Mouse (Mus musculus) lung, postnatal 10 days (tissue): ENCODE measurements around the gene Sord.

Experiments used
- DNase-seq: peaks from one replicate; pipeline ENCODE4 v3.0.0; 2021

The Sord gene

GRCm38 (mm10) chr2:122241226-122241625, 6.7 kb downstream of the Sord start:
- DNase-seq = no peak

DNA sequence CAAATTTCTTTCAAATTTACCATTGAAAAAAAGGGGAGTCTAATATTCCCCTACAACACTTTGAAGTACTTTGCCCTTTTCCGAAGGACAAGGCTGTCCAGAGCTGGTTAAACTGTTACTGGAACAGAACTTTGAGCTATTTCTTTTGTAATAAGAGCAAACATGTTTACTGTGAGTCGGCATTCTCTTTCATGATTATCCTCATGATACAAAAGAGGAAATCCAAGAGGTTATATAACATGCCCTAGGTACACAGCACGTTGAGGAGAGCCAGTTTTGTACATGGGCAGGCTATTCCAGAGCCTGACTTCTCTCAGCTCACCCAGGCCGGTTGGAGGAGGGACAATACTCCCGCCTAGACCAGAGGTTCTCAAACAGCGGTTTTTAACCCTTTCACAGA, 7.4 kb downstream of the Sord start:
- no peak for DNase-seq

GRCm38 (mm10) chr2:122243671-122244131, 9.2 kb downstream of the Sord start:
- peak; percentile 82 for DNase-seq

GRCm38 (mm10) chr2:122247786-122248185, 13.2 kb downstream of the Sord start:
- no peak for DNase-seq

DNA sequence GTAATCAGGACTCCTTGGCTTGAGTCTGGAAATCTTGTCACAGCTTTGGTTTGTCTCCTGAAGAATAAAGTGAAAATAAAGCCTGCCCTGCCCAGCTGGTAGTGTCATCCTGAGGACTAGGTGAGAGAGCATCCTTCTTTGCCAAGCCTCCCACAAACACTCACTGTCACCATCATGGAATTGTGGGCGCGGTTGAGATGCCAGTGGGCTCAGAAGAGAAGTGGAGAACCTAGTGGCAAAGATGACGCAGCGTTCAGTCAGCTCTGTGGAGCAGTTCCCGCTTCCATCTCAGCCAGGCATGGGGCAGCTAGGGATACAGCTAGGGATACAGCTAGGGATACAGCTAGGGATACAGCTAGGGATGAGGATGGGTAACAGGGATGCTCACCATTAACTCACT, 21.4 kb downstream of the Sord start:
- DNase-seq = peak; percentile 6

- DNase-seq = no peak
Measured at GRCm38 (mm10) chr2:122260729-122261128, 26.2 kb downstream of the Sord start.

- DNase-seq = no peak
Measured at GRCm38 (mm10) chr2:122264690-122265089, 30.1 kb downstream of the Sord start.

- DNase-seq = no peak
Measured at GRCm38 (mm10) chr2:122266407-122267193, 32.1 kb downstream of the Sord start.

GRCm38 (mm10) chr2:122278769-122279168, 44.2 kb downstream of the Sord start:
- DNase-seq = no peak

DNA sequence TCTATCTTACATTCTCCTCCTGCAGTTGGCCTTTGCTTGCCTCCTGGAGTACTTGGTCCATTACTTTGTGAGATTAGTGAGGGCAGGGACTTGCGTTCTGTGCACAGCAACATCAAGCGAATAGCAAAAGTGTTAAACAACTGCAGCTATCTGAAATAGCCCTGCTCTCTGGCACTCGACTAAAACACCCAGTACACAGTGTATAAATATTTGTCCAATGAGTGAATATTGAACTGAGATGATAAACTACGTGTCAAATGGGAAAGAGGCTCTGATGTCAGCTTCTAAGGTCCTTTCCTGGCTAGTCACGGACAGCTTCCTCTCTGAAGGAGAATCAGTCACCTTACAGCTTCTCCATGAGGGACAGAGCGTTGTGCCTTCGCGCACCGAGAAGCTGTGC, 49.5 kb downstream of the Sord start:
- DNase-seq = no peak

GRCm38 (mm10) chr2:122286137-122286536, 51.6 kb downstream of the Sord start:
- no peak for DNase-seq

GRCm38 (mm10) chr2:122294916-122295315, 60.4 kb downstream of the Sord start:
- no peak for DNase-seq

DNA sequence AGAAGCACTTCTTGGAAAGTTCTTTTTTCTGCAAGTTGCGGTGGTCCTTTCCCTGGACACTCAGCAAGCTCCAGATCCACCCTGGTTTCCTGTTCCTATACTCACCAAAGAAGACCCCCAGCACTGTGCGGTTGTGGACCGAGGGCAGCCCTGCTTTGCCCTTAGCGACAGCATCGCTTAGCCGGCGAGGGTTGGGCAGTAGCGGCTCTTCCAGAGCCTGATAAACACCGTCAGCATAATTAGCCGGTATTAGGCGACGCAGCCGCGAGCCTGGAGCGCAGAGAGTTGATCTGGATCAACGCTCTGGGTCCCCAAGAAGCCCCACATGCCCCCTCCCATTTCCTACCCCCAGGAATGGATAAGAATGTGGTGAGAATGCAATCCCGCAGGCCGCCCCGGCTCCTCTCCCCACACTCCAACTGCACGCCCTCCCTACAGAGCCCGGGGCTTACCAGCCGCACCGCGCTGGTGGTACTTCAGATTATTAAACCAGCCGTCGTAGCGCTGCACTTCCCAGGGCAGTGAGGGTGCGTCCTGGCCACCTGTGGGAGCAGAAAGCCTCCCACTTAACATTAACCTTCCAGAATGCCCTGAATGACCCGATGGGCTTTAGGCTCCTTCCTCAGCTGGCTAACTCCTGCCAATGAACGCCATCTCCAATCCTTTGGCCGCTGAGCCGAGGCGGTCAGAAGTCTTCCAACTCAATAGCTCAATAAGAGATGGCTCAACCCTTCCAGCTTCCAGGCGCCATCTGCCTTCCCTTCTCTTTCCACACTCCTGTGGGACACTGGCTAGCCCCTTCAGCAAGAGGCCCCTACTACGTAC, 62.9 kb downstream of the Sord start:
- DNase-seq = no peak

DNA sequence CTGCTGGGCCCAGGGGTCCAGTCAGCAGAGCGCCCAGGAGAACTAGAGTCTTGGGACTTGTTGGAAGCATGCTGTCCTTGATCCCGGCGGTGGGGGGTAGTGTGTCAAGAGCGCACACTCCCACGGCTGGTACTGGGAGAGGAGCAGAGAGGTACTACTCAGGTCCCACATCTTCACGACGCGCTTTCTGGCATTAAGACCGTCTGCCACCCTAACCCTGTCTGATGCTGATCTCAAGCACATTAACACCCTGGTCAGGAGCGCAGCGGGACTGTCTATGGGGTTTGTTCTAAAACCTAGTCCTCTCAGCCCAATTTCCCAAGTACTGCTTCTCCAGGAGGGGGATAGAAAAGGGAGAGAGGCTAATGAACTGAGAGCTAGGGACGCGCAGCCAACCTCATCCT, 63.5 kb downstream of the Sord start, which contains the start of gene Duox2:
Duox2 (minus strand) TSS at position 354 of the 404 bp plus-strand sequence.
- no peak for DNase-seq

GRCm38 (mm10) chr2:122298596-122299490, 64.3 kb downstream of the Sord start, which contains the start of gene Duoxa2:
TSS of gene Duoxa2 (plus strand) at chr2:122298900.
- peak; percentile 22 for DNase-seq

- DNase-seq = no peak
Measured at GRCm38 (mm10) chr2:122299911-122300655, 65.5 kb downstream of the Sord start.

GRCm38 (mm10) chr2:122300656-122301020, 66.1 kb downstream of the Sord start:
- no peak for DNase-seq

DNA sequence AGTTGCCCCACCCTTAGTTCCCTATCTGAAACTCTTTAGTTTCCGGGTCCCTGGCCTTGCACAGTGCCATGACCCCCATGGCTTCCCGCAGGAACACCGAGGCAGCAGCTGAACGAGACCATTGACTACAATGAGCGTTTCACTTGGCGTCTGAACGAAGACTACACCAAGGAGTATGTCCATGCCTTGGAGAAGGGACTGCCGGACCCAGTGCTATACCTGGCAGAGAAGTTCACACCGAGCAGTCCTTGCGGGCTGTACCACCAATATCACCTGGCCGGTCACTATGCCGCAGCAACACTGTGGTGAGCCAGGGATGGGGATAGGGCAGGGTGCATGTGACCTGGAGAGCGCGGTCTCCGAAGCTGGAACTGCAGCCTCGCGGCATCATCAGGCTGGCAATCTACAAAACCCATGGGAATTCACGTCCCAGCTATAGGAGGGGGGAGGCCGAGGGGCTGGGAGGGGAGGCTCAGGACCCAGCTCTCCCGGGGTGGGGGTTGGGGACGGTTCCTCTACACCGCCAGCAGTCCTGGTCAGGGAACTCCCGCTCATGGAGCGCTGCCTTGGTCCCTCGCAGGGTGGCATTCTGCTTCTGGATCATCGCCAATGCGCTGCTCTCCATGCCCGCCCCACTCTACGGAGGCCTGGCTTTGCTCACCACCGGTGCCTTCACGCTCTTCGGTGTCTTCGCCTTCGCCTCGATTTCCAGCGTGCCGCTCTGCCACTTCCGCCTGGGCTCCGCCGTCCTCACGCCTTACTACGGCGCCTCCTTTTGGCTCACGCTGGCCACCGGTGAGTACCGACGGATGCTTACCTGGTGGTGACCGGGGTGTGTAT, 66.8 kb downstream of the Sord start:
- peak; percentile 21 for DNase-seq

GRCm38 (mm10) chr2:122301921-122302573, 67.5 kb downstream of the Sord start:
- DNase-seq = no peak

- DNase-seq = peak; percentile 69
Measured at GRCm38 (mm10) chr2:122302574-122303241, 68.2 kb downstream of the Sord start.
